Mouse (Mus musculus) heart, adult 11 months (tissue): ENCODE data around the gene Tmem184b.

Experiments used
- DNase-seq: peaks from one replicate; pipeline ENCODE4 v3.0.0; 2022

Gene Tmem184b

DNA sequence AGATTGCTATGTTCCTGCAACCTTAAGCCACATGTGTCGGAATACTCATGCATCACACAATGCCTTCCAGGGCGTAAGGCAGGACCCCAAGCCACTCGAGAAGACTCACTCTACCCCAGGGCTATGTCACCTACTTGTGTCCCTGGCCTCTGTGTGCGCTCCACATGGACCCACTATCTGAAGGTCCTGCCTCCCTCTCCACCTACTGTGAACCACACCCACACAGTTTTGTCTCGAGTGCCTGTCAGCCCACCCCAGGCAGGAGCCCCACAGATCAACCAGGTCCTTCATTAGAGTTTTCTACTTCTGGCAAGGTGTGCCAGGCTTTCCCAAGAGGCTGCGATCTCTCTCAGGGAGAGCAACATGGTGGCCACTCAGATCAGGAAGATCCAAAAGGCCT, 8.1 kb downstream of the Tmem184b start:
- peak; percentile 94 for DNase-seq

DNA sequence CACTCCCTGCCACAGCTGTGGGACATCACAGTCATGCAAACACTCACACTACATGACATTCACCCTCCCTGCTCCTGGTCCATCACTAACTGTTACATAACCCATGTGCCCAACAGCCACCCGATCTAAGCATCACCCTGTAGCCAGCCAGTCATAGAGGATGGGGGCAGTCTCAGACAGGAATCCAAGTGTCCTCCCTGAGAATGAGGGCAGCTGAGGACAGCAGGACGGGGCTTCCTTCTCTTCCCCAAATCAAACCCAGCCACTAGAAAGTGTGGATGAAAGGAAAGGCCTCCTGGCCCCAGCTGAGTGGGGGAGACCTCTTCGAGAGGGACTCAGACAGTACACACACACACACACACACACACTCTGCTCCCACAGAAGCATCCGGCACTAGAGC, 8.5 kb downstream of the Tmem184b start:
- peak; percentile 95 for DNase-seq

DNA sequence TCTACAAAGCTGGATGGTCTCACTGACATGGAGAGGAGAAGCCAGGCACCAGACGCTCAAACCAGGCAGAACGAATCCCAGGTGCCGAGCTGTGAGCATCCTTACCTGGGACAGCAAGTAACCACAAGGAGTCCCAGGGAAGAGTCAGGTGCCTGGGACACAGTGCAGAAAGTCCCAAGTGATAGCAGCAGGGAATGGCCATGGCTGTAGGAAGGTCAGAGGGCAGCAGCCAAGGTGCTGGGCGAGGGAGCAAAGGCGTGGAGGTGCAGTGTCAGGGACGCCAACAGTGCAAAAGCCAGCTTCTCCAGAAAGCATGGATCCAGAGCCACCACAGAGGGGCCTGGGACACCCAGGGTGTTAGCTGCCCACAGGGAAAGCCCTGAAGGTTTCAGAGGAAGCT, 10.3 kb downstream of the Tmem184b start:
- DNase-seq, result peak; percentile 90

DNA sequence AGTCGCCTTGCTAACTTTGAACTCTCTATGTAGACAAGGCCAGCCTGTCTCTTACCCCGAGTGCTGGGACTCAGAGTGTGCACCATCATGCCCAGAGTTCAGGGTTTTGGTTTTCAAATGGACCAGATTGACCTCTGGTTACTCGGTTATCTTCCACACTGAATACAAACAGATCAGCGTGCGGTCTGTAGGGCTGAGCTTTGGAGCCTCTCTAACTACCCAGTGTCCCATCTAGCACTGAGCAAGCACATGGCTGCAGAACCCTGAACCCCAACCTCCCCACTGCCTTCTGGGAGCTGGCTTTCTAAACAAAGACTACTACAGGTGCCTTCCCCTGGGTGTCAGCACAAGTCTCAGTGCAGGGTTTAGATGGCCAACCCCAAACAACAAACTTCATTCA, 10.8 kb downstream of the Tmem184b start:
- no peak for DNase-seq

DNA sequence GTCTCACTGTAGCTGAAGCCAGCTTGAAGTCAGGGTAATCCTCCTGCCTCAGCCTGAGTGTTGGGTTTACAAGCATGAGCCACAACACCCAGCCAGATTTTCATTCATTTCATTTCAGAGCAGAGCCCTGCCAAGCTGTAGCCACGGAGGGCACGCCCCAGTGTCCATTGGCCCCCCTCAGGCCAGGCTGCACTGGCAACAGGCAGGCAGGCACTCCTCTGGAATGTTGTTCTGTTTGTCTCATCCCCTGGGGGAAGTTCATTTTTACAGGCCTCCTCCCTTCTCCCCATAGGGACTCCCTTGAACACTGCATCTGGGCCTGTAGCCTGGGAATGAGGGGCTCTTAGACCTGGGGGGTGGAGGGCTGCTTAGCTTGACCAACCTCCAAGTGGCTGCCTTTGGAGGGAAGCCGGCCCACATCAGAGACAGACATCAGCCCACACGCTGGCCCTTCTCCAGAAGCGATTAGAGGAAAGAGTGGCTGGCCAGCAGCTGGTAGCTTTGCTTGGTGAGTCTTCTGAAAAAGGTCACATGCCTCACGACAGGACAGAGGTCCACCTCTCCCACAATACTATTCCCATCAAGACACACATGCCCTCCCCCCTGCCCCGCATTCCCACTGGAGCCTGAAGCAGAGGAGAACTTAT, 11.8 kb downstream of the Tmem184b start:
- DNase-seq, result peak; percentile 98

DNA sequence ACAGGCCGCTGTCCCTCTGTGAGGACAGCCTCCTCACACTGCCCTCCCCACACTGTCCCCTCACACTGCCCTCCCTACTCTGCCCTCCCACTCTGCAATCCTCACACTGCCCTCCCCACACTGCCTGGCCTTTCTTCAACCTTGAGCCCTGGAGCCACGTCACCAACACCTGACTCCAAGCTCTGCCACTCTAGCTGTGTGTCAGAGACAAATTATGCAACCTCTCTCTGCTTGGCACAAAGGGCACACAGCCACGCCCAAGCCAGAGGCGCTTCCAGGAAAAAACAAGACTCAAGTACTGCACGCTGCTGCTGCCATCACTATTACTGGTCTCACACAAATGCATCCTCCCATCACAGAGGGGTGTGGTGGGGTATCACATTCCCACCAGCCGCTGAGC, 12.9 kb downstream of the Tmem184b start:
- peak; percentile 94 for DNase-seq

DNA sequence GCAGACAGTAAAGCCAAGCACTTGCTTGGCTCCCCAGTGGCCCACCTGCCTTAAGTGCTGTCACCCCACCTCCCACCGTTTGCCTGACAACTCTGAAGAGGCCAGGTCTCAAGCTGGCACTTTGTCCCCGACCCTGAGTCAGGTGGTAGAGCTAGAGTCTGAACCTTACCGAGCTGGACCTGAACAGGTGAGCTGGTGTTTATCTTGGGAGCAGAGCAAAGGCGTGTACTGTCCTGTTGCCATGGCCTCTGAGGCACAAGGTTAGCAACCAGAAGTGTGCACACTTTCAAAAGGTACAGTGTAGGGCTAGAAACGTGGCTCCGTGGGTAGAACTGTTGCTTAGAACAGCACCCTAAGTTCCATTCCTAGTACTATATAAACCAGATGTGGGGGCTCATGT, 15.2 kb downstream of the Tmem184b start:
- DNase-seq, result no peak

DNA sequence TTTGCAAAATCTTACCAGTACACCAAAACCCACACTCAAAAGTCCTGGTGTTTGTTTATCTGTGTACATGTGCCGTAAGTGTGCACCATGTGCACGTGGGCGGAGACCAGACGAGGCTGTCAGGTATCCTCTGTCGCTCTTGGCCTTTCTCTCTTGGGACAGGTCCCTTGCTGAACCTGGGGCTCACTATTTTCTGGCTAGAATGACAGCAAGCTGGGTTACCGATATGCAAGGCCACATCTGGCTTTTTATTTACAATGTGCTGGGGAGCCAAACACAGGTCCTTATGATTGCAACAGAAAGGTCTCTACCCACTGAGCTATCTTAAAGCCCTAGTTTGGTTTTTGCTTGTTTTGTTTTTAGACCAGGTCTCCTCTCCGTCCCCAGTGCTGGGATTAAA, 15.8 kb downstream of the Tmem184b start:
- DNase-seq, result no peak

DNA sequence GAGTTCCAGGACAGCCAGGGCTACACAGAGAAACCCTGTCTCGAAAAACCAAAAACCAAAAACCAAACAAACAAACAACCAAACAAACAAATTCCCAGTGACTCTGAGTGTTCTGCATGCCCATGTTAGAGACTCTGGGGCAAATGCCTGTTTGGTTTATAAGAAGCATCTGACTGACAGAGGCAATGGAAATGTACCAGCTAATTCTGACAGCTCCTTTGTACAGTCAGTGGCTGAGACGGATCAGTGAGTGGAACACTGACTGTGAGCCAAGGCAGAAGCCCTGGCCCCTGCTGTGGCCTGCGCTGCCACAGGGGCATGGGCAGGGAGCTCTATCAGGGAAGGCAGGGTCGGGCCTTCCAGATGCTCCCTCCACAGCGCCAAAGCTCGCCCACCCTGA, 16.3 kb downstream of the Tmem184b start:
- no peak for DNase-seq

DNA sequence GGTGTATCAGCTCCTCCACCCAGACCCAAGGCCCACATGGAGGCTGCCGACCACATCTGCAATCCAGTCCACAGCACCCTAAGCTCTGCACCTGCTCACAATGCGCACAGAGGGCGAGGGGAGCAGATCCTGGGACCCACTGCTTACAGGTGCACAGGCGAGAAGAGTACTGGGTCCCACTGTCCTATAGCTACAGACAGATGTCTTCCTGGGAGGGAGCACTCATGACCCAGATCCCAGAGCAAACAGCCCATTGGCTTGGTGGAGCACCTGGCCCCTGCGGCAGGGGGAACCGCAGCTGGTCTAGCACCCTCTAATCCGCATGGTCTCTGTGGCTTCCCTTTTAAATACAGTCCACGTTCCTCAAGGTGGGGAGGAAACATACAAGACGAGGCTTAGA, 21.7 kb downstream of the Tmem184b start:
- no peak for DNase-seq

DNA sequence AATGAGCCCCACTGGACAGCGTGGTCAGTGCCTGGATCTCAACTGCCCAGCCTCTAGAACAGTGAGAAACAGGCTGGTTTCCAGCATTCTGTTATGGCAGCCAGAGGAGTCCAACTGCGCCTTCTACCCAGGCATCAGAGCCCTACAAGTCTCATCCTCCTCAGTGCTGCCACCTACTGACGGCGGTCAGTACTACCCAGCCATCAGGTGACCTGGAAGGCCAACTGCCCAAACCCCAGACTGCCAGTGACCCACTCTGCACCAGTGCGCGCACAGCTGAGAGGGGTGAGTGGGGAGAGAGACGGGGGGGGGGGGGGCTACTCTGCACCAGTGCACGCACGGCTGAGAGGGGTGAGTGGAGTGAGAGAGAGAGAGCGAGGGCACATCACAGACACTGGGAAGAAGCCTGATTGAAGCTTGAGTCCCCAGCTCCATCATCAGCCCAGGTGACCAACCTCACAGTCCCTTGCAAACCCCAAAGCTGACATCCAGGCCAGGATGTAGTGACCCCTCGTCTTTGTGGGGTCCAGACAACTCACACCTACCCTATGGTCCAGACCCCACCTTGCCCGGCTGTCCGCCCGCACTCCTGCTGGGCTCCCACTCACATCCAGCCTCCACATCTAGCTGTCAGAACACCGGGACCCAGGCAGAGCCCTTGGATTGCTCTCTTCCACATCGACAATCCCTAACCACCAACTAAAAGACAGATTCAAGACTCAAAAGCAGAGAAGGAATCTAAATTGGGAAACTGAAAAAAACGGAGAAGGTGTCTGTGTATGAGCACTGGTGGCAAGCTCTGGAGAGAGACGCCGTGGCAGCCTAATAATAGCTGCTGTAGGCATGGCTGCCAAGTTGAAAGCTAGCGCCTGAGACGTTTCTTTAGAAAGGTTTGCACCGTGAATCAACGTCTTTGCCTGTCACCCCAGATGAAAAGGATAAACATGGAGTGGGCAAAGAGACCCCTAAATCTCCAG, 22.6 kb downstream of the Tmem184b start:
- peak; percentile 98 for DNase-seq

DNA sequence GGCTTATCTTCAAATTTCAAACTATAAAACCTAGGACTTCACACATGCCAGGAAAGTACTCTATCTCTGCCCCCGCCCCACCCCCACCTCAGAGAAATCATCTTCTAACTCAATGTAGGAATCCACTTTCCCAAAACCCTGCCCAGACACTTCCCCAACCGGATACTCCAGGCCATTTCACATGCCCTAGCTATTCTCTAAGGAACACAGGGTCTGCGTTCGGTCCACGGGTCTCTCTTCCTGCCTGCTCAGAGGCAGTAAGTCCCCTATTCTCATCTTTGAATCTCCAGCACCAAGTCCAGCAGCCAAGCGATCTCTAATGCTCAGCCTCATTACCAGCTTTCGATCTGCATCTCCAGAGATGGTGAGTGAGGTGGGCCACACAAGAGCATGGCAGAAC, 23.7 kb downstream of the Tmem184b start:
- DNase-seq, result peak; percentile 94

DNA sequence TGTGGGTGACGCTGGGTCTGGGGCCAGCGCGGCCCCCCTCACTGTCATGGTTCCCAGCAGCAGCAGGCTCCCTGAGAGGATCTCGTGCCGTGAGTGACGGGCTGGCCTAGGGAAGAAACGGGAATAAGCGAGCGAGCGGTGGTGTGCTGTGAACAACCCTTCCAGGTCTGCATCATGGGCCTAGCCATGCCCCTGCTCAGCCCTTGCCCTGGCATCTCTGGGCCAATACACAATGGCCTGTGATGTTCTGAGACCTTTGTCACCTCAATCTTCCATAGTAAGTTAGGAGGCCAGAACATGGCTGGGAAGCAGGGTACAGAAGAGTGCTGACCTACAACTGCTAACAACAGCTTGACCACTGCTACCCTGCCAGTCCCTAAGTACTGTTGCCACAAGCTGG, 24.8 kb downstream of the Tmem184b start:
- DNase-seq, result peak; percentile 93

DNA sequence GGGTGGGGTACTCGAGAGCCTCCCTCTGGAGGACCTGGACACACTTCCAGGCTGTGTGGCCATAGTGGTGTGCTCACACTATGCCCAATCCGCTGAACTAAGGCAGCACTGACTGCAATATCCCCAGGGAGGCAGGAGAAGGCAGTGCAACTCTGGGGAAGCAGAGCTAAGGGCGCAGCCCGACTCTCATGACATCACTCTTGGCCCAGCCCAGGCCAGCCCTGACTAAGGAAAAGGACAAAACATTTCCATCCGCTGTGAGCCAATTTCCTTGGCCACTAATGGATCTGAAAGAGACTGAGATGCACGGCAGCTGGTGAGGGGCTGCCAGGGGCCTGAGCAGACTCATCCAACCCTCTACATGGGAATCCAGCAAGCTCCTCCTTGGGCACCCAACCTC, 25.7 kb downstream of the Tmem184b start:
- peak; percentile 99 for DNase-seq

DNA sequence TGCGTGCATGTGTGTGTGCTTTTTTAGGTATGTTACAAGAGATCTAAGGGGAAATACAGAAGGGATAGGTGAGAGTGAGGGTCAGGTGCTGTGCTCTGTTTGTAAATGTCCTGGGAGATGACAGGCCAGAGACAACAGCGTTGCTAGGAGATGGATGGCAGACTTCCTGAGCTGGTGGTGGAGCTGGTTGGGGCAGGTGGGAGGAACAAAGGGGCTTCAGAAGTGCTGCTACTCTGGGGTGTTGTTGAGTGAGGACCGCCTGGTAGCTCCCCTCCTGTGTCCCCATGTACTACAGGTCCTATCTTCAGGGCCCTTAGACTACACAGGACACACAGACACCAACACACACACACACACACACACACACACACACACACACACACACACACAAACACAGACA, 28.6 kb downstream of the Tmem184b start:
- DNase-seq, result no peak

DNA sequence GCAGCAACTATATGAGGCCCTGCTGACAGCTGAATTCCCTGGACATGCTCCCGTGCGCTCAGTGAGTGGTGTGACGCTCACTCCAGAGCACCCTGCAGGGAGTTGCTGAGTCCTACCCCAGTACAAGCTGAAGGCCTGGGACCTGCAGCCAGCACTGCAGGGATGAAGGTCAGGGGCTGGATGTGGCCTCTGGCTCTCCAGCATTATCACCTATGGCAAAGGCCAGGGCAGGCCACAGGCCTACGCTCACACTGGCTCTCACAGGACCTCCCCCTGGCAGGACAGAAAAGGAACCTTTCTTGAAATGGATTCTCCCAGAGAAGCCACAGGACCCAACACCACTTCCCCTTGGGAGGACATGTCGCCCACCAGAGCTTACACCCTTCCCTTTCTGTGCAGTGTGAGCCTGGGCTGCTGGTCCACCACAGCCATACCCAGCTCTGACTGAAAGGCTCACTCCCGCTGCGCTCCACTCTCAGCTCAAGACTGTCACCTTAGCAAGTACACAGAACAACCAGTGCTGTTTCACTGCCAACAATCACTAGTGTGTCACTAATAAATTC, 33.0 kb downstream of the Tmem184b start:
- DNase-seq, result peak; percentile 93

DNA sequence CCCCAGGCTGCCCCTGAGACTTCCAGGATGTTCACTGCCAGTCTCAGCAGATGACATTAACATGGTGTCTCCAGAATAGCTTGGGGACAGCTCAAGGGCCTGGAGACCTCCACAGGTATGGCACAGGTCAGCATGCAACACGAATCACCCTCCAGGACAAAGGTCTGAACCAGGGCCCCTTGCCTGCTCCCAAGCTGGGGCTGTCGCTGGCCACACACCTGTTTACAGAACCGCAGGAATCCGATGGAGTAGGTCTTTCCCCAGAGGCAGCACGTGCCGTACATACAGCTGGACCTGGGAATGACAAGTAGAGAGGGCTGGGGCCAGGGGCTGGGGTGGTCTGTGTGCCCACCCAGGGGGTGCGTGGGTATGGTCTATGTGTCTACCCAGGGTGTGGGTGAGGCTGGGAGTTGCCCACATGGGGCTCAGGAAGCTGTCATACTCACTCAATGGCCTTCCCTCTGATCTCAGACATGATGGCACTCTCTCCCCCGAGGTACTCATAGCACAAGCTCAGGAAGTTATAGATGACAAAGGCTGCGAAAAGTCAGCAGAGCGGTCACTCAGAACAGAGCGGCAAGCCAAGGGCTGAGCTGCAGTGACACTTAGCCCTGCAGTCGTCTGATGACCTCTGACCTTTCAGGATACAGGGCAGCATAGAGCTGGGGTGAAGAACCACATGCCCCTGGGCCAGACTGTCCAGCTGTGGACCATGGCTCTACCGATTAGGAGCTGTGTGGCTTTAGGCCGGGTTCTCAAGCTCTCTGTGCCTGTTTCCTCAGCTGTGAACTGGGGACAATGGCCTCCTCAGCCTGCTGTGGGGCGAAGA, 33.7 kb downstream of the Tmem184b start:
- DNase-seq, result peak; percentile 95

DNA sequence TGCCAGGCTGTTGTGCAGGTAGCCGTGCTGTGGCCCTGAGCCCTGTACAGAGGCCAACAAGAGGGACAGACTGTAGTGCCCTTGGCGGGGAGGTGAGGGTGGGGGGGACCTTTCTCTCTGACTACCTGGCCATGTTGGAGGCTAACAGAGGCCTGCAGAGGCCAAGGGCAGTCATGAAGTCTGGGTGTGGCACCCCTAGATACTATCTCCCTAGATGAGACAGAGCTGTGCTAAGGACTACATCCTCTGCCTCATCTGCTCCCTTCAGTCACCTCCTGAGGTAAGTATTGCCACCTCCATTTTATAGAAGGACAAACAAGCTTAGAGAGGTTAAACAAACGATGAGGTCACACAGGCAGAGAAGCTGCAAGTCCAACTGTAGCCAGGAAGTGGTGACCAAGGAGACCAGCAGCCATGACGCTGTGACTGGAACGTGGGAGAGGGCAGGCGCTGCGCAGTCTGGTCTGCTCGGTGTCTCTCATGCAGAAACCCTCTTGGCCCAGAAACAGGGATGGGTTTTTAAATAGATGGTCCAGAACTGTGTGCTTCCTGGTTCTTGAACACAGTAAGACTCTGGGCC, 34.4 kb downstream of the Tmem184b start:
- peak; percentile 97 for DNase-seq

DNA sequence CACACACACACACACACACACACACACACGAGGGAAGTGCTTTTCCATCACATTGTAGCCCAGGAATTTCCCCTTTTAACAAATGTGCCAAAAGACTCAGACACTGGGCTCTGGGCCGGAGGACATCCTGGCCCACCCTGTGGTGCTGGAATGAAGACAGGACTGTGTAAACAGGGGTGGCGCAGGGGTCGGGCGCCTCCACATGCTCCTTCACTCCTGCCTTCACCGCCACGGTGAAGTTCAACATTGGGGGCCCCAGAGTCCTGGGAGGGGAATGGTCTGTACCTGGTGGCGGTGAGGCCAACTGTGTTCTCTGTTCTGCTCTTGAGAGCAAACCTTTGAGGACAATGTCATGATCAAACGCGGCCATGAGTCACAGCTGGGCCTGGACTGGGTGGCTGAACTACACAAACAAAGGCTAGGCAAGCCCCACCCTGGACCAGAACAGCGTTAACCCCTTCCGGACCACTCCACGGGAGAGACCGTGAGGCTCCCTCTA, 35.0 kb downstream of the Tmem184b start:
- DNase-seq, result peak; percentile 99

DNA sequence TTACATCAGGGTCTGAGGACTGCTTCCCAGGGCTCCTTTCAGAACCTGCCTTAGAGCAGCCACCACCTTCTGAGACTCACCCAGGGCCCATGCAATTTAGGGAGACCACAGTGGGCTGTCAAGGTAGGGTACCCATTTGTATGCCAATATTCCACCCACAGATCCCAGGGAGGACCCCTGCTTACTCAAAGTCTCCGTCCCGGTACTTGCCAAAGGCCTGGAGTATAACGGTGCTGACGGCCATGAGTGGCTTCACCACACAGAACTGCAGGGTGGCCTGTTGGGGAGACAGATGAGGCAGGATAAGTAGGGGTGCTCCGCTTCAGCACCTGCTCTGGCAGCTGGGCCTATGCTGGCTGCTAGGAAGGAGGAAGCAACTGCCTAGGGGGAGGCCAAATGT, 37.0 kb downstream of the Tmem184b start:
- DNase-seq, result peak; percentile 93

DNA sequence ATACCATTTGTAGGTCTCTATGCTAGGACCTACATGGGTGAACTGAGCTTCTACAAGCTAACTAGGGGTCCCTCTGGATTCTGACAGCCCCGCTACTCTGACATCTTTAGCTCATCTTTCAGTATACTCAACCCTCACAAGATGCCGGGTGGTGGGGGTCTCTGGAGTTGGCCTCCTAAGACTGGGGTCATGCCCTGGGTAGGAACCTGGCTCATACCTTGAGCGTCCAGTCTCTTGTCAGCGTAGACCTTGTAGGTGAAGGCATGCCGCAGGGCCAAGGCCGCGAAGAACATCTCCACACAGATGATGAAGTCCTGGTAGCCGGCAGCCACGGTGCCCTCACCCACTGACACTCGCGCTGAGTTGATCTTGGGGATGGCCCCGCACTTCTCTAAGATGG, 38.3 kb downstream of the Tmem184b start:
- peak; percentile 92 for DNase-seq

DNA sequence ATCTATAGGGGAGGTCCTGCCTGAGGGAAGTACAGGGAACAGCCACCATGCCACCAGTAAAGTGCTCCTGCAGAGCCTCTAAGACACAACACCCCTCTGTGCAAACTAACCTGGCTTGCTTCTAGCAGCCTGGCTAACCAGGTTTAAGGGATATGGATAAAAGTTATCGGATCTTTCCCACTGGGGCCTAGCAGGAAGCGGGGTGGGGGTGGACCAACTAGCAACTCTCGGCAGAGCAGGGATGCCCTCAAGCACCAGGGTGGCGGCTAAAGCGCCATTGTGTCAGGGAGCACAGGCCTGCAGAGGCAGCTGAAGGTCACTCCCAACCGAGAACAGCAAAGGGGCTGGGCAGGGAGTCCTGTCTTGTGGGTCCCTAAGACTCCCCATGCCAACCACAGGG, 39.2 kb downstream of the Tmem184b start:
- peak; percentile 91 for DNase-seq
